Mouse (Mus musculus): ENCODE results near the gene Spata3. TPM values are rescaled to one million over a fixed set of nuclear protein-coding genes. Genes with fewer than 3 reads are reported as not detected.

Gene Spata3
- polyA plus RNA-seq, 1 experiment from 2014 or later, result not detected

- peak; percentile 65 for ATAC-seq (ENCODE audit: low FRiP score, low read depth)
- WGBS, result 11% methylated on average over 21 of the region's 21 CpGs
- Histone ChIP-seq H3K27ac (no peak overlapping the region), H3K36me3 (no peaks in the 10 kb centered on the region), H3K4me3 (peak overlapping the region; percentile 30), H3K4me1 (peaks cover 6% of the 10 kb centered on the region; the same call in 1 of the 2 replicates), H3K27me3 (replicated peaks) (no peaks in the 10 kb centered on the region), H3K9ac (0 out of 2 replicates have a peak overlapping the region, but pooled peaks have one; percentile 40), H3K4me2 (replicated peaks) (peak overlapping the region; percentile 58), H3K9me3 (no peaks in the 10 kb centered on the region)
Observed at GRCm38 (mm10) chr1:86058856-86059769, 42.5 kb downstream of the Spata3 start.

GRCm38 (mm10) chr1:86062523-86062922, 45.9 kb downstream of the Spata3 start:
- H3K9ac ChIP-seq, result no peak overlapping the region
- H3K27me3 ChIP-seq (replicated peaks), result no peaks in the 10 kb centered on the region
- WGBS, result 93% methylated on average over 6 of the region's 6 CpGs
- no peak overlapping the region for H3K4me2 ChIP-seq (replicated peaks)
- H3K36me3 ChIP-seq, result no peaks in the 10 kb centered on the region
- no peak overlapping the region for H3K27ac ChIP-seq
- no peak for ATAC-seq (ENCODE audit: low FRiP score, low read depth)
- H3K9me3 ChIP-seq, result 0 out of 2 replicates have a peak, but pooled peaks cover 4% of the 10 kb centered on the region
- H3K4me1 ChIP-seq, result peaks cover 9% of the 10 kb centered on the region; the same call in 1 of the 2 replicates
- H3K4me3 ChIP-seq, result no peak overlapping the region

DNA sequence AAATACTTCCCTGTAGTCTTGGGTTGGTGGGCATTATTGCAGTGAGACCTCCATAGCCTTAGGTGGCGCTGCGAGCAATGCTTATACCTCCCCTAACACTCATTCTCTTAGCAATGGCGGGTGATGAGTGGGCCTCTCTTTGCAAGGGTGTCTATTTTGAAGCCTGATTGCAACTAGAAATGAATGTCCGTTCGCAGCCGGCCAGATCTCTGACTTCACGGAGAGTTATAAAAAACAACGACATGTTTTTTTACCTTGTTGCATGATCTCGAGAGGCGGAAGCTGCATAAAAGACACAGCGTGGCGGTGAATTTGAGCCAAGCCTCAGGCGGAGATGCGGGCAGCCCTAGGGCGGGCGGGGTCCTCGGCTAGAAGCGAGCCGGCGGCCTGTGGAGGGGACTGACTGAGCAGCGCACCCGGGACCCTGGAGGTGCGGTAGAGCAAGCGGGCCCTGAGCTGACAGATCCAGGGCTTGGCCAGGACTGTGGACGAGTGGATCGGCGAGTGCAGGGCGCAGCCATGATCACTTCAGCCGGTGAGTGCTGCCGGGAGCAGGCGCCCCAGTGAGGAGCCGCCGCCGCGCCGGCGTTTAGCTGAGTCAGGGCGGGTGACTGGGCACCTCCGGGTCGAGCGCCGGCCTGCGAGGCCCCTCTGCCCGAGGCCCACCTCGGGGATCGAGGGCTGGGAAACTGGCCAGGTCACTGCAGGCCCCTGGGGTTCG, 47.8 kb downstream of the Spata3 start, which contains the start of gene Psmd1:
Gene Psmd1 (plus strand): TSS at position 117 of the 721 bp plus-strand sequence.
- peak within 1 kb of the TSS; percentile 32 for H3K27ac ChIP-seq
- under 1% methylated on average over 47 of the region's 47 CpGs for WGBS
- peaks cover 9% of the 10 kb centered on the region; the same call in 1 of the 2 replicates for H3K4me1 ChIP-seq

DNA sequence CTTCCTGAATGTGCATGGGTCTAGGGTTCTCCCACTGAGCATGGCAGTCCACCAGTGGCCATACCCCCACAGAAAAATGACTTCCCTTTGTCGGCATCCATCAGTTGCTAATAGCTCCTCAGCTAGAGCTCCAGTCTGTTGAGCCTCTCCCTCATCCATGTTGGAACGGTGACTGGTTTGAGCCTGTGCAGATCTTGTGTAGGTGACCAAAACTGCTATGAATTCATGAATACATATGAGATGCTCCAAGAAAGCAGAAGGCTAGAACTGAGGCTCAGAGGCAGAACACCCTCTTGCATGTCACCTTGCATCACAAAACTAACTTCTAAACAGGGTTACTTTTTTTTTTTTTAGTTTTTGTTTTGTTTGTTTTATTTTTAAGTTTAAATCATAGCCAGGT, 59.9 kb downstream of the Spata3 start:
- no peak for ATAC-seq (ENCODE audit: low FRiP score, low read depth)
- Histone ChIP-seq H3K4me1 (no peaks in the 10 kb centered on the region), H3K4me3 (no peak overlapping the region), H3K27ac (no peak overlapping the region), H3K36me3 (peaks cover 72% of the 10 kb centered on the region), H3K27me3 (replicated peaks) (no peaks in the 10 kb centered on the region), H3K9ac (no peak overlapping the region), H3K4me2 (replicated peaks) (no peak overlapping the region), H3K9me3 (no peaks in the 10 kb centered on the region)
- WGBS, result 89% methylated on average over 2 of the region's 2 CpGs

More for the DNA sequence above, 47.8 kb downstream of the Spata3 start, which contains the start of gene Psmd1:
- H3K4me3 ChIP-seq, result peak within 1 kb of the TSS; percentile 100
- peak within 1 kb of the TSS; percentile 97 for H3K9ac ChIP-seq
- no peaks in the 10 kb centered on the region for H3K36me3 ChIP-seq
- H3K4me2 ChIP-seq (replicated peaks), result peak within 1 kb of the TSS; percentile 89
- ATAC-seq (ENCODE audit: low FRiP score, low read depth), result peak; percentile 92
- 0 out of 2 replicates have a peak, but pooled peaks cover 4% of the 10 kb centered on the region for H3K9me3 ChIP-seq
- H3K27me3 ChIP-seq (replicated peaks), result no peaks in the 10 kb centered on the region

Other genes with a start within 250 kb of the Spata3 start
- 0.40 and 1.3 TPM in 2 replicates for gene A630001G21Rik, start 238.2 kb upstream of the Spata3 start, polyA plus RNA-seq (2016; fragmentation: Nextera tagmentation; extraction: Ambion mirVana)
- gene Cab39, start 223.4 kb upstream of the Spata3 start, polyA plus RNA-seq (2016; fragmentation: Nextera tagmentation; extraction: Ambion mirVana), result 71.7 and 81.3 TPM in 2 replicates
- gene Itm2c, start 122.5 kb upstream of the Spata3 start, polyA plus RNA-seq (2016; fragmentation: Nextera tagmentation; extraction: Ambion mirVana), result 131 and 138 TPM in 2 replicates
- gene 4933407L21Rik, start 88.3 kb upstream of the Spata3 start, polyA plus RNA-seq (2016; fragmentation: Nextera tagmentation; extraction: Ambion mirVana), result 1.0 and 1.6 TPM in 2 replicates
- gene Gpr55, start 55.8 kb upstream of the Spata3 start, polyA plus RNA-seq (2016; fragmentation: Nextera tagmentation; extraction: Ambion mirVana), result 0.08 TPM in 1 of 2 replicates, not detected in the other
- gene 2810459M11Rik, start 29.0 kb downstream of the Spata3 start, polyA plus RNA-seq (2016; fragmentation: Nextera tagmentation; extraction: Ambion mirVana), result 1.1 and 1.6 TPM in 2 replicates
- 194 and 210 TPM in 2 replicates for gene Psmd1, start 47.6 kb downstream of the Spata3 start, polyA plus RNA-seq (2016; fragmentation: Nextera tagmentation; extraction: Ambion mirVana)
- gene Htr2b, start 95.2 kb downstream of the Spata3 start, polyA plus RNA-seq (2016; fragmentation: Nextera tagmentation; extraction: Ambion mirVana), result 0.27 and 0.42 TPM in 2 replicates
- gene Gm21972, start 116.8 kb downstream of the Spata3 start, polyA plus RNA-seq (2016; fragmentation: Nextera tagmentation; extraction: Ambion mirVana), result not detected in 2 replicates
- gene Armc9, start 138.0 kb downstream of the Spata3 start, polyA plus RNA-seq (2016; fragmentation: Nextera tagmentation; extraction: Ambion mirVana), result 36.7 and 37.0 TPM in 2 replicates

Measured in neural tube, embryonic 12.5 days (tissue).